Comparison of ENCODE assay signal across 8 mouse cellular contexts in genomic region chr19:9899780-9900146, GRCm38 (mm10). TPM values are rescaled to one million over a fixed set of nuclear protein-coding genes. Genes with fewer than 3 reads are reported as not detected.
DNase-seq lines count a peak whose midpoint lies in the region; ATAC-seq and TF ChIP-seq lines count a peak whose summit lies in the region.

No protein-coding gene starts in this region.

- ATAC-seq in heart, embryonic 11.5 days (replicated peaks; ENCODE audit: insufficient number of reproducible peaks, low FRiP score, low TSS enrichment): peak; percentile 46
- peak; percentile 26 for ATAC-seq in granulocyte monocyte progenitor cell, adult 5-6 weeks (replicated peaks; ENCODE audit: poor library complexity, severe bottlenecking)

- H3K27me3 ChIP-seq in heart, embryonic 11.5 days (ENCODE audit: control insufficient read depth, insufficient read depth, low read length): no peaks in the 10 kb centered on the region
- H3K27me3 ChIP-seq in megakaryocyte, embryonic 14.5 days (replicated peaks): no peaks in the 10 kb centered on the region

- H3K36me3 ChIP-seq in heart, embryonic 11.5 days (ENCODE audit: control insufficient read depth, insufficient read depth, low read length): peaks cover 5% of the 10 kb centered on the region; the same call in 1 of the 2 replicates
- peaks cover 15% of the 10 kb centered on the region for H3K36me3 ChIP-seq in ES-E14 (ENCODE audit: control insufficient read depth, insufficient read depth, low read length, poor library complexity, severe bottlenecking)
- peaks cover 24% of the 10 kb centered on the region for H3K36me3 ChIP-seq in megakaryocyte, embryonic 14.5 days (replicated peaks; ENCODE audit: low read length)

- peak overlapping the region; percentile 71 for H3K4me2 ChIP-seq in heart, embryonic 11.5 days

- peak overlapping the region; percentile 95 for H3K4me3 ChIP-seq in heart, embryonic 11.5 days (ENCODE audit: low read depth, low read length)
- peak overlapping the region; percentile 73 to 94 for H3K4me3 ChIP-seq in ES-E14 (ENCODE audit: insufficient read depth in 1 of 2, low read depth in 1 of 2, low read length in 2 of 2, poor library complexity in 1 of 2, severe bottlenecking in 1 of 2)
- peak overlapping the region; percentile 97 for H3K4me3 ChIP-seq in megakaryocyte, embryonic 14.5 days (replicated peaks)

- intact Hi-C loops in left cerebral cortex, postnatal 14 days (cut with DNase I): no loop called here

- H3K9me3 ChIP-seq in heart, embryonic 11.5 days (replicated peaks; ENCODE audit: control insufficient read depth, low read length): no peaks in the 10 kb centered on the region
- H3K9me3 ChIP-seq in ES-E14 (ENCODE audit: control insufficient read depth, insufficient read depth, low read depth, low read length): no peaks in the 10 kb centered on the region
- no peaks in the 10 kb centered on the region for H3K9me3 ChIP-seq in megakaryocyte, embryonic 14.5 days

- in situ Hi-C loops in ES-E14 (cut with MboI; ENCODE audit: low sequenced_read_pairs in 2 of 2, unreplicated experiment in 2 of 2): loop anchor here in 1 of 2 experiments (25.0 kb wide), 1 partner anchor 713 kb away; the partner anchor contains the start of genes Ddb1 and Tkfc

- H3K27ac ChIP-seq in heart, embryonic 11.5 days (ENCODE audit: low read depth, low read length): peak overlapping the region; percentile 92
- peak overlapping the region; percentile 50; the same call in 1 of the 2 replicates for H3K27ac ChIP-seq in ES-E14 (ENCODE audit: insufficient read depth, low read depth, low read length, poor library complexity, severe bottlenecking)

- DNase-seq in heart, adult 11 months: no peak
- no peak for DNase-seq in ES-E14 (ENCODE audit: low read depth, low spot score)
- no peak for DNase-seq in ovary, postnatal 14 days (ENCODE audit: low spot score)
- DNase-seq in embryo, embryonic 10 days (ENCODE audit: low spot score): no peak
- DNase-seq in left cerebral cortex, postnatal 14 days (ENCODE audit: low spot score in 2 of 2): no peak

- peak overlapping the region; percentile 77 for H3K9ac ChIP-seq in heart, embryonic 11.5 days (ENCODE audit: low read depth, low read length)
- H3K9ac ChIP-seq in ES-E14 (ENCODE audit: insufficient read depth, low read depth, low read length, poor library complexity, severe bottlenecking): peak overlapping the region; percentile 81

- H3K4me1 ChIP-seq in heart, embryonic 11.5 days (ENCODE audit: control insufficient read depth, insufficient read depth, low read length): peaks cover 21% of the 10 kb centered on the region
- H3K4me1 ChIP-seq in ES-E14 (ENCODE audit: control insufficient read depth in 2 of 2, insufficient read depth in 2 of 2, low read length in 2 of 2, poor library complexity in 1 of 2): peaks cover 10 to 14% of the 10 kb centered on the region in 2 experiments; a peak in 2 of 4 replicates
- H3K4me1 ChIP-seq in megakaryocyte, embryonic 14.5 days: peaks cover 45% of the 10 kb centered on the region

- WGBS in heart, embryonic 11.5 days (ENCODE audit: insufficient replicate concordance): 10% methylated on average over 10 of the region's 10 CpGs

TF ChIP-seq in ES-E14, 5 proteins besides CTCF, POLR2A, EP300 and RAD21:
- TF ChIP-seq MAFK (IDR thresholded peaks at IDR 0.05; ENCODE audit: insufficient read depth, low read depth, low read length): no peak
- TF ChIP-seq HCFC1 (IDR thresholded peaks at IDR 0.05; ENCODE audit: borderline replicate concordance, insufficient read depth, low read length): no peak
- TF ChIP-seq ZNF384 (IDR thresholded peaks at IDR 0.05; ENCODE audit: low read depth, low read length): no peak
- no peak for TF ChIP-seq ZC3H11A (IDR thresholded peaks at IDR 0.05; ENCODE audit: borderline replicate concordance, low read depth, low read length)
- no peak for TF ChIP-seq CHD2 (IDR thresholded peaks at IDR 0.05; ENCODE audit: low read depth, low read length)
TF ChIP-seq in ES-E14: peak in this region for 0.

RNA-seq across cellular contexts. Expression of gene Incenp, which starts 0.4 kb away (rescaled TPM):
- polyA plus RNA-seq in heart, embryonic 11.5 days (2014; fragmentation: Nextera tagmentation; extraction: Ambion mirVana): 62.6 and 67.2 TPM in 2 replicates
- total RNA-seq in ES-E14 (2012; rRNA removed): 107 and 140 TPM in 2 replicates
- 143 and 171 TPM in 2 replicates for total RNA-seq in granulocyte monocyte progenitor cell, adult 5-6 weeks (2014; fragmentation: Nextera tagmentation)
- total RNA-seq in granulocyte monocyte progenitor cell, adult 5-6 weeks (2017): 99.8 and 115 TPM in 2 replicates
- 23.6 and 70.8 TPM in 2 replicates for polyA plus RNA-seq in megakaryocyte, embryonic 14.5 days (2012; ENCODE audit: insufficient read depth, low replicate concordance)
- 10 to 100 TPM; 17.9 to 19.5 TPM for total RNA-seq in left cerebral cortex, postnatal 14 days (2021)

RNA-seq across cellular contexts. Expression of gene Scgb2a2, which starts 52.4 kb away (rescaled TPM):
- not detected in 2 replicates for polyA plus RNA-seq in heart, embryonic 11.5 days (2014; fragmentation: Nextera tagmentation; extraction: Ambion mirVana)
- not detected in 2 replicates for total RNA-seq in ES-E14 (2012; rRNA removed)
- not detected in 2 replicates for total RNA-seq in granulocyte monocyte progenitor cell, adult 5-6 weeks (2014; fragmentation: Nextera tagmentation)
- not detected in 2 replicates for total RNA-seq in granulocyte monocyte progenitor cell, adult 5-6 weeks (2017)
- not detected in 2 replicates for polyA plus RNA-seq in megakaryocyte, embryonic 14.5 days (2012; ENCODE audit: insufficient read depth, low replicate concordance)
- total RNA-seq in left cerebral cortex, postnatal 14 days (2021): not detected
